Mouse (Mus musculus) lung, embryonic 14.5 days (tissue): ENCODE measurements around the gene Cfap69. TPM values are rescaled to one million over a fixed set of nuclear protein-coding genes. Genes with fewer than 3 reads are reported as not detected.

Experiments used
- ATAC-seq: fragments of 200-750 bp; cut with Nextera tagmentation; 2 replicates; pipeline ENCODE4 v1.8.0; 2017; ENCODE audit warnings: mild to moderate bottlenecking, moderate TSS enrichment, moderate library complexity; ENCODE audit not compliant: insufficient read depth
- DNase-seq: peaks from one replicate; pipeline ENCODE4 v3.0.0-alpha.2; 2015
- H3K27ac ChIP-seq: fragments of 300-500 bp; sonication (generic); 2 replicates; pipeline ENCODE4 v1.5.1; 2014; ENCODE audit warnings: low read depth, mild to moderate bottlenecking, moderate library complexity
- H3K27me3 ChIP-seq: fragments of 300-500 bp; sonication (generic); 2 replicates; pipeline ENCODE4 v1.6.1; 2014; ENCODE audit warnings: low read length, control low read depth; ENCODE audit not compliant: insufficient read depth
- H3K36me3 ChIP-seq: fragments of 300-500 bp; sonication (generic); 2 replicates; pipeline ENCODE4 v1.6.1; 2014; ENCODE audit warnings: control low read depth; ENCODE audit not compliant: insufficient read depth
- H3K4me1 ChIP-seq: fragments of 300-500 bp; sonication (generic); 2 replicates; pipeline ENCODE4 v1.6.1; 2014; ENCODE audit warnings: antibody characterized with exemption, control low read depth; ENCODE audit not compliant: insufficient read depth
- H3K4me2 ChIP-seq: fragments of 300-500 bp; sonication (generic); 2 replicates; pipeline ENCODE4 v1.6.1; 2014; ENCODE audit warnings: mild to moderate bottlenecking
- H3K4me3 ChIP-seq: fragments of 300-500 bp; sonication (generic); 2 replicates; pipeline ENCODE4 v1.5.1; 2014; ENCODE audit warnings: low read depth, low read length
- H3K9ac ChIP-seq: fragments of 300-500 bp; sonication (generic); 2 replicates; pipeline ENCODE4 v1.6.1; 2014
- H3K9me3 ChIP-seq: fragments of 300-500 bp; sonication (generic); 2 replicates; pipeline ENCODE4 v1.6.1; 2016; ENCODE audit warnings: low read depth, low read length, control low read depth
- CTCF ChIP-seq: IDR thresholded peaks from 2 replicates; pipeline ENCODE4 v1.5.1; 2016; ENCODE audit warnings: antibody characterized with exemption, low read depth
- WGBS: fragments of 180-500 bp; shearing (Covaris S2); extraction: QIAGEN DNeasy Blood & Tissue Kit; methylation state at CpG from one replicate; pipeline ENCODE4 v1.1.7; 2014; 5-methylcytosine and 5-hydroxymethylcytosine counted together
- polyA plus RNA-seq: library from polyadenylated mRNA; unstranded; fragments of >200 nt; fragmentation: Nextera tagmentation; extraction: Ambion mirVana; gene quantifications from 2 replicates; pipeline ENCODE4 v1.2.1, GENCODE M21; 2014

The Cfap69 gene
- polyA plus RNA-seq, 1 experiment from 2014 or later, result 3.1 TPM

GRCm38 (mm10) chr5:5657932-5658331 lies 6.1 kb downstream of the Cfap69 start:
- H3K27ac ChIP-seq, result no peak overlapping the region
- no peak overlapping the region for H3K9ac ChIP-seq
- 75% methylated on average over 2 of the region's 2 CpGs for WGBS
- no peaks in the 10 kb centered on the region for H3K27me3 ChIP-seq
- no peak for TF ChIP-seq CTCF
- H3K4me2 ChIP-seq, result no peak overlapping the region
- H3K4me3 ChIP-seq, result no peak overlapping the region
- DNase-seq (no peak), ATAC-seq (no peak)
- no peaks in the 10 kb centered on the region for H3K4me1 ChIP-seq
- H3K36me3 ChIP-seq, result no peaks in the 10 kb centered on the region
- H3K9me3 ChIP-seq, result no peaks in the 10 kb centered on the region

DNA sequence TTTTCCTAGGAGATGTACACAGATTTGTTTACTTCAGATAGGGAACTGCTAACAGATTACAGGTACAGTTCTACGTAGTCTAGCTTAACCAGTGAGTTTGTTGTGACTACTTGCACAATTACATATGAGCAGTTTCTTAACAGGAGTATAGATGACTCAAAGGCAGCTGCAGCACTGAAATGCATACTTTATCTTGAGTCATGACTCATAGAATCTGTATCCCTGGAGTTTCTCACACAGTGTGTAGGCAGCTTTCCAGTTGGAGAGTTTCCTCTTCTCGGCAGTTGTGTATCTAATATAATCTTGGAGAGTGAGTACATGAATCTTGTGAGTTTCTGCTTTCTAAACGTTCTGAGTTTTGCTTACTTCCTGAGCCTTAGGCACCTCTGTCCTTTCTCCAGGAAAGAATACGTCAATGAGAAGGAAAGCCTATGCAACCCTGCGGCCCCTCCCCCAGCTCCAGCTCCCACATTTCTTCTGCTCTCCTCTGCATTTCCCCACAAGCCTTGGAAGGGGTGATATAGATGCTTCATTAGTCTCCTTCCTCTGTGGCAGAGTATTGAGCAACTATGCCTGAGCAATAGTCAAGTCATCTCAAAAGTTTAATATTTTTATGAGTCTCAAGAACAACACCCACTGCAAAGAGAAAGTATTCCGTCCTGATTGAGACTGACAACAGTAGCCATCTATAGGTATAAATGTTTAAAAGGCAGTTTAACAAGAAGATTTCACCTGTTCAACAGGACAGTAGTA lies 15.0 kb downstream of the Cfap69 start:
- Histone ChIP-seq H3K9me3 (no peaks in the 10 kb centered on the region), H3K4me3 (no peak overlapping the region), H3K4me1 (no peaks in the 10 kb centered on the region), H3K27me3 (no peaks in the 10 kb centered on the region), H3K36me3 (no peaks in the 10 kb centered on the region), H3K4me2 (no peak overlapping the region), H3K27ac (no peak overlapping the region), H3K9ac (no peak overlapping the region)
- ATAC-seq (no peak), DNase-seq (peak; percentile 10)
- no peak for TF ChIP-seq CTCF
- WGBS, result 54% methylated on average over 6 of the region's 6 CpGs

- Histone ChIP-seq H3K9ac (no peak overlapping the region), H3K4me3 (no peak overlapping the region), H3K4me2 (no peak overlapping the region), H3K4me1 (no peaks in the 10 kb centered on the region), H3K27me3 (no peaks in the 10 kb centered on the region), H3K9me3 (no peaks in the 10 kb centered on the region), H3K36me3 (no peaks in the 10 kb centered on the region), H3K27ac (no peak overlapping the region)
- peak; percentile 45 for TF ChIP-seq CTCF
- ATAC-seq (peak; percentile 62; the same call in 1 of the 2 replicates), DNase-seq (peak; percentile 73)
- 12% methylated on average over 1 of the region's 1 CpGs for WGBS
Observed at GRCm38 (mm10) chr5:5646173-5646572, 17.9 kb downstream of the Cfap69 start.

DNA sequence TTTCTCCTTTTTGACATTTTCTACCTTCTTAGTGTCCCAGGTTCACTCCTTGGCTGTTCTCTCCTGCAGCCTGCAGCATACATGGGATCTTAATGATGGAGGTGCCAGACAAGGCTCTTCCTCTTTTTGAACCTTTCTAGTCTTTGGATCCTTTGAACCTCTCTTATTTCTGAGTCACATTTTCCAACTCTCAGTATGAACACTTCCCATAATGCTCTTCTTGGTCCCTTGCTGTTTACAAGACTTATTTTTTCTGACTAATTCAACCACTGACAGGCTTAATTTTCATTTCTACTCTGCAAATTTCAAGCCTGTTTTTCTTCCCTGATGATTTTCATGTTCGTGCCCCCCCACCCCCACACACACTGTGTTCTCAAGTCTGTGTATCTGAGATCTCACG lies 25.5 kb downstream of the Cfap69 start:
- TF ChIP-seq CTCF, result no peak
- DNase-seq, result no peak
- WGBS, result 42% methylated on average over 2 of the region's 2 CpGs
- no peak overlapping the region for H3K27ac ChIP-seq
- no peaks in the 10 kb centered on the region for H3K27me3 ChIP-seq
- no peaks in the 10 kb centered on the region for H3K4me1 ChIP-seq
- no peaks in the 10 kb centered on the region for H3K9me3 ChIP-seq
- no peak for ATAC-seq
- H3K4me2 ChIP-seq, result no peak overlapping the region
- no peak overlapping the region for H3K9ac ChIP-seq
- H3K4me3 ChIP-seq, result no peak overlapping the region
- no peaks in the 10 kb centered on the region for H3K36me3 ChIP-seq

- Histone ChIP-seq H3K4me3 (no peak overlapping the region), H3K9ac (no peak overlapping the region), H3K36me3 (no peaks in the 10 kb centered on the region), H3K27ac (no peak overlapping the region), H3K4me1 (no peaks in the 10 kb centered on the region), H3K27me3 (no peaks in the 10 kb centered on the region), H3K9me3 (no peaks in the 10 kb centered on the region), H3K4me2 (no peak overlapping the region)
- DNase-seq, result no peak
- WGBS, result 58% methylated on average over 3 of the region's 3 CpGs
- TF ChIP-seq CTCF, result no peak
- ATAC-seq, result no peak
Observed at GRCm38 (mm10) chr5:5625491-5625890, 38.5 kb downstream of the Cfap69 start.

DNA sequence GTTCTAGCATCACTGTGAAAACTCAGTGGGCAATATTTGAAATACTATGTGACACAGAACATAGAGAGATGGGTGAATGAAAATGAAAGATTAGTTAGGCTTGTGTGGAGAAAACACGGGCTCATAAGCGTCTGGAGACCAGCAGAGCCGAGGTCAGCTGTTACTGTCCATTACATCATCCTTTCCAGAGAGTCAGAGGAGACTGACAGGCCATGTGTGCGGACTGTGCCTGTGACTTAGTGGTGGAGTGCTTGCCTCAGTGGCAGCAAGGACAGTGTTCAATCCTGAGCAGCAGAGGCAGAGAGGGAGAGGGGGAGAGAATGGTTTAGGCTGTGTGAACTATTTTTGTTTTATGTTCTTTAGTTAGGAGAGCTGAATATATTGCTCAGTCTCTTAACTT lies 45.7 kb downstream of the Cfap69 start:
- DNase-seq (no peak), ATAC-seq (no peak)
- TF ChIP-seq CTCF, result no peak
- Histone ChIP-seq H3K27me3 (no peaks in the 10 kb centered on the region), H3K4me2 (no peak overlapping the region), H3K4me3 (no peak overlapping the region), H3K9ac (no peak overlapping the region), H3K4me1 (no peaks in the 10 kb centered on the region), H3K9me3 (no peaks in the 10 kb centered on the region), H3K27ac (no peak overlapping the region), H3K36me3 (no peaks in the 10 kb centered on the region)
- 46% methylated on average over 4 of the region's 4 CpGs for WGBS

- DNase-seq (no peak), ATAC-seq (no peak)
- TF ChIP-seq CTCF, result no peak
- Histone ChIP-seq H3K4me3 (no peak overlapping the region), H3K9ac (no peak overlapping the region), H3K27ac (no peak overlapping the region), H3K4me2 (no peak overlapping the region), H3K36me3 (no peaks in the 10 kb centered on the region), H3K4me1 (no peaks in the 10 kb centered on the region), H3K27me3 (no peaks in the 10 kb centered on the region), H3K9me3 (no peaks in the 10 kb centered on the region)
- WGBS, result 42% methylated on average over 3 of the region's 3 CpGs
Observed at GRCm38 (mm10) chr5:5610540-5610939, 53.5 kb downstream of the Cfap69 start.
